Mouse (Mus musculus) intestine, embryonic 14.5 days (tissue): ENCODE measurements at regions not wholly inside any gene's neighbourhood (a gene's known extent, or its start where the extent isn't known, plus 50 kb on each side); places are given as distances from the start of the nearest gene placed in this dataset.

Experiments
- ATAC-seq: fragments of 200-750 bp; cut with Nextera tagmentation; replicated peaks from 2 replicates; pipeline ENCODE4 v1.8.0; 2017; ENCODE audit warnings: low read depth, moderate number of reproducible peaks, moderate TSS enrichment, moderate library complexity; ENCODE audit not compliant: low FRiP score, low TSS enrichment
- DNase-seq: peaks from one replicate; pipeline ENCODE4 v3.0.0-alpha.2; 2018; ENCODE audit warnings: low spot score
- H3K27ac ChIP-seq: fragments of 300-500 bp; sonication (generic); 2 replicates; pipeline ENCODE4 v1.5.1; 2014; ENCODE audit warnings: low read depth, mild to moderate bottlenecking, control low read depth
- H3K27me3 ChIP-seq: fragments of 300-500 bp; sonication (generic); replicated peaks from 2 replicates; pipeline ENCODE4 v1.6.1; 2014; ENCODE audit warnings: low read length, control low read depth; ENCODE audit not compliant: control insufficient read depth, insufficient read depth
- H3K36me3 ChIP-seq: fragments of 300-500 bp; sonication (generic); 2 replicates; pipeline ENCODE4 v1.6.1; 2014; ENCODE audit warnings: low read length, control low read depth; ENCODE audit not compliant: control insufficient read depth, insufficient read depth
- H3K4me1 ChIP-seq: fragments of 300-500 bp; sonication (generic); replicated peaks from 2 replicates; pipeline ENCODE4 v1.6.1; 2014; ENCODE audit warnings: low read length, control low read depth, mixed read lengths; ENCODE audit not compliant: control insufficient read depth, insufficient read depth
- H3K4me2 ChIP-seq: fragments of 300-500 bp; sonication (generic); 2 replicates; pipeline ENCODE4 v1.6.1; 2014; ENCODE audit warnings: low read length
- H3K4me3 ChIP-seq: fragments of 300-500 bp; sonication (generic); 2 replicates; pipeline ENCODE4 v1.5.1; 2014; ENCODE audit warnings: low read depth, low read length, control low read depth, mixed read lengths
- H3K9ac ChIP-seq: fragments of 300-500 bp; sonication (generic); 2 replicates; pipeline ENCODE4 v1.6.1; 2014; ENCODE audit warnings: mild to moderate bottlenecking, low read length
- H3K9me3 ChIP-seq: fragments of 300-500 bp; sonication (generic); 2 replicates; pipeline ENCODE4 v1.6.1; 2016; ENCODE audit warnings: low read length, control low read depth; ENCODE audit not compliant: control insufficient read depth
- WGBS: fragments of 180-500 bp; shearing (Covaris S2); extraction: QIAGEN DNeasy Blood & Tissue Kit; methylation state at CpG from one replicate; pipeline ENCODE4 v1.1.7; 2014; 5-methylcytosine and 5-hydroxymethylcytosine counted together

GRCm38 (mm10) chr6:37711766-37712165 is 158.8 kb upstream of the Trim24 start:
- DNase-seq (no peak), ATAC-seq (no peak)
- H3K27me3 ChIP-seq = no peaks in the 10 kb centered on the region
- no peak overlapping the region for H3K27ac ChIP-seq
- 95% methylated on average over 1 of the region's 1 CpGs for WGBS
- no peaks in the 10 kb centered on the region for H3K36me3 ChIP-seq
- H3K4me2 ChIP-seq = no peak overlapping the region
- H3K4me1 ChIP-seq = 0 out of 2 replicates have a peak, but pooled peaks cover 4% of the 10 kb centered on the region
- no peaks in the 10 kb centered on the region for H3K9me3 ChIP-seq
- H3K9ac ChIP-seq = no peak overlapping the region
- no peak overlapping the region for H3K4me3 ChIP-seq

- Histone ChIP-seq H3K27me3 (no peaks in the 10 kb centered on the region), H3K4me2 (no peak overlapping the region), H3K27ac (no peak overlapping the region), H3K4me3 (no peak overlapping the region), H3K9ac (no peak overlapping the region), H3K36me3 (no peaks in the 10 kb centered on the region), H3K9me3 (no peaks in the 10 kb centered on the region), H3K4me1 (0 out of 2 replicates have a peak, but pooled peaks cover 4% of the 10 kb centered on the region)
- ATAC-seq = no peak
- no peak for DNase-seq
- WGBS = 84% methylated on average over 4 of the region's 4 CpGs
Measured at GRCm38 (mm10) chr6:37713411-37713810, 157.2 kb upstream of the Trim24 start.

GRCm38 (mm10) chr6:37714223-37714928 is 156.2 kb upstream of the Trim24 start:
- no peak for DNase-seq
- Histone ChIP-seq H3K9ac (no peak overlapping the region), H3K4me3 (no peak overlapping the region), H3K27ac (no peak overlapping the region), H3K9me3 (no peaks in the 10 kb centered on the region), H3K27me3 (no peaks in the 10 kb centered on the region), H3K4me1 (0 out of 2 replicates have a peak, but pooled peaks cover 4% of the 10 kb centered on the region), H3K4me2 (no peak overlapping the region), H3K36me3 (no peaks in the 10 kb centered on the region)
- ATAC-seq = no peak
- WGBS = 15% methylated on average over 5 of the region's 6 CpGs

GRCm38 (mm10) chr6:37721736-37722135 is 148.9 kb upstream of the Trim24 start:
- no peak overlapping the region for H3K27ac ChIP-seq
- H3K4me3 ChIP-seq = no peak overlapping the region
- 67% methylated on average over 1 of the region's 1 CpGs for WGBS
- H3K36me3 ChIP-seq = no peaks in the 10 kb centered on the region
- H3K27me3 ChIP-seq = no peaks in the 10 kb centered on the region
- no peak overlapping the region for H3K9ac ChIP-seq
- DNase-seq (no peak), ATAC-seq (no peak)
- 0 out of 2 replicates have a peak, but pooled peaks cover 3% of the 10 kb centered on the region for H3K4me1 ChIP-seq
- H3K9me3 ChIP-seq = no peaks in the 10 kb centered on the region
- no peak overlapping the region for H3K4me2 ChIP-seq

GRCm38 (mm10) chr6:37723337-37723736 is 147.3 kb upstream of the Trim24 start:
- DNase-seq (no peak), ATAC-seq (no peak)
- 49% methylated on average over 4 of the region's 4 CpGs for WGBS
- Histone ChIP-seq H3K4me2 (no peak overlapping the region), H3K4me1 (0 out of 2 replicates have a peak, but pooled peaks cover 3% of the 10 kb centered on the region), H3K4me3 (no peak overlapping the region), H3K27me3 (no peaks in the 10 kb centered on the region), H3K9me3 (no peaks in the 10 kb centered on the region), H3K27ac (no peak overlapping the region), H3K36me3 (no peaks in the 10 kb centered on the region), H3K9ac (no peak overlapping the region)

GRCm38 (mm10) chr6:37724240-37724639 is 146.4 kb upstream of the Trim24 start:
- H3K4me1 ChIP-seq = 0 out of 2 replicates have a peak, but pooled peaks cover 3% of the 10 kb centered on the region
- H3K4me3 ChIP-seq = no peak overlapping the region
- ATAC-seq (no peak), DNase-seq (no peak)
- H3K36me3 ChIP-seq = no peaks in the 10 kb centered on the region
- 0 out of 2 replicates have a peak overlapping the region, but pooled peaks have one; percentile 2 for H3K27ac ChIP-seq
- H3K27me3 ChIP-seq = no peaks in the 10 kb centered on the region
- no peak overlapping the region for H3K9ac ChIP-seq
- no peaks in the 10 kb centered on the region for H3K9me3 ChIP-seq
- WGBS = 91% methylated on average over 5 of the region's 5 CpGs
- no peak overlapping the region for H3K4me2 ChIP-seq

GRCm38 (mm10) chr6:37728621-37729020 is 142.0 kb upstream of the Trim24 start:
- H3K36me3 ChIP-seq = no peaks in the 10 kb centered on the region
- 90% methylated on average over 2 of the region's 2 CpGs for WGBS
- H3K4me1 ChIP-seq = no peaks in the 10 kb centered on the region
- ATAC-seq (no peak), DNase-seq (no peak)
- no peaks in the 10 kb centered on the region for H3K9me3 ChIP-seq
- H3K4me2 ChIP-seq = no peak overlapping the region
- no peaks in the 10 kb centered on the region for H3K27me3 ChIP-seq
- H3K27ac ChIP-seq = no peak overlapping the region
- no peak overlapping the region for H3K9ac ChIP-seq
- no peak overlapping the region for H3K4me3 ChIP-seq

- no peak overlapping the region for H3K27ac ChIP-seq
- no peaks in the 10 kb centered on the region for H3K9me3 ChIP-seq
- no peaks in the 10 kb centered on the region for H3K27me3 ChIP-seq
- H3K4me2 ChIP-seq = no peak overlapping the region
- H3K4me3 ChIP-seq = no peak overlapping the region
- H3K36me3 ChIP-seq = no peaks in the 10 kb centered on the region
- H3K4me1 ChIP-seq = no peaks in the 10 kb centered on the region
- ATAC-seq (no peak), DNase-seq (no peak)
- H3K9ac ChIP-seq = no peak overlapping the region
- 95% methylated on average over 2 of the region's 2 CpGs for WGBS
Measured at GRCm38 (mm10) chr6:37729165-37729564, 141.4 kb upstream of the Trim24 start.
